Mouse (Mus musculus) spleen, adult 2 months (tissue): ENCODE data around the gene Kctd19.

Source experiments
- CTCF ChIP-seq: fragments of 200-500 bp; IDR thresholded peaks from 2 replicates; pipeline ENCODE4 v1.5.1; 2011; ENCODE audit warnings: mild to moderate bottlenecking, inconsistent platforms; ENCODE audit not compliant: insufficient read depth, insufficient read length, insufficient replicate concordance; ENCODE audit errors: extremely low read depth
- POLR2A ChIP-seq: fragments of 200-500 bp; IDR thresholded peaks from 2 replicates; pipeline ENCODE4 v1.6.1; 2011; ENCODE audit warnings: low read depth, low read length, inconsistent platforms

- no peak for TF ChIP-seq POLR2A
- TF ChIP-seq CTCF: no peak
Observed at GRCm38 (mm10) chr8:105389096-105389495, 24.2 kb downstream of the Kctd19 start.
